Mouse (Mus musculus) G1E (cell line): ENCODE data around the gene Grip1. TPM values are rescaled to one million over a fixed set of nuclear protein-coding genes. Genes with fewer than 3 reads are reported as not detected.

ENCODE experiments used
- ATAC-seq: 2 replicates; pipeline ENCODE4 v1.8.0; 2016; ENCODE audit warnings: mild to moderate bottlenecking; ENCODE audit not compliant: insufficient number of reproducible peaks, poor library complexity, low FRiP score, severe bottlenecking; ENCODE audit errors: extremely low read depth
- DNase-seq: peaks from one replicate; pipeline ENCODE4 v3.0.0; 2012; ENCODE audit warnings: low spot score
- H3K27me3 ChIP-seq: 2 replicates; pipeline ENCODE4 v1.6.1; 2012; ENCODE audit warnings: mild to moderate bottlenecking, low read length, inconsistent platforms; ENCODE audit not compliant: insufficient read depth
- H3K36me3 ChIP-seq: replicated peaks from 2 replicates; pipeline ENCODE3; 2012; ENCODE audit warnings: mild to moderate bottlenecking, inconsistent platforms
- H3K4me1 ChIP-seq: 2 replicates; pipeline ENCODE4 v1.6.1; 2012; ENCODE audit warnings: low read depth, low read length, inconsistent platforms, mixed read lengths; ENCODE audit not compliant: insufficient read depth
- H3K4me3 ChIP-seq: 2 replicates; pipeline ENCODE4 v1.5.1; 2012; ENCODE audit warnings: low read depth, mild to moderate bottlenecking, inconsistent platforms, low read length, moderate library complexity, mixed read lengths
- H3K9me3 ChIP-seq: replicated peaks from 2 replicates; pipeline ENCODE4 v1.6.1; 2012; ENCODE audit warnings: inconsistent platforms
- CTCF ChIP-seq: IDR thresholded peaks from 2 replicates; pipeline ENCODE4 v1.5.1; 2012; ENCODE audit warnings: low read depth, low read length, inconsistent platforms, mixed read lengths
- GATA1 ChIP-seq: IDR thresholded peaks from 2 replicates; pipeline ENCODE4 v1.6.1; 2012; ENCODE audit warnings: borderline replicate concordance, low read length, inconsistent platforms, mixed read lengths
- GATA2 ChIP-seq: IDR thresholded peaks from 2 replicates; pipeline ENCODE4 v1.6.1; 2012; ENCODE audit warnings: low read depth, low read length, inconsistent platforms, borderline replicate concordance
- POLR2AphosphoS5 ChIP-seq: IDR thresholded peaks from 2 replicates; pipeline ENCODE4 v1.6.1; 2012; ENCODE audit warnings: low read depth, low read length, inconsistent platforms; ENCODE audit not compliant: insufficient replicate concordance
- TAL1 ChIP-seq: conservative IDR thresholded peaks from 2 replicates; pipeline ENCODE4 v1.6.1; 2012; ENCODE audit warnings: low read depth, low read length, inconsistent platforms, mixed read lengths
- polyA plus RNA-seq: library from polyadenylated mRNA; stranded (reverse); fragments of >175 nt; gene quantifications from 2 replicates; pipeline ENCODE4 v1.2.3, GENCODE M21; 2012
- total RNA-seq, 2 experiments: library from RNA; stranded (forward) in 1 of 2; stranded (reverse) in 1 of 2; fragments of 200-1000 nt in 1 of 2; fragments of >200 nt in 1 of 2; fragmentation: Nextera tagmentation in 1 of 2; gene quantifications; 2 replicates each; pipeline ENCODE4 v1.2.3; 2014 to 2017

Gene Grip1
- total and polyA plus RNA-seq, 3 experiments = 0.11 TPM; not detected in 2

GRCm38 (mm10) chr10:119608998-119609397 is 155.4 kb downstream of the Grip1 start:
- no peaks in the 10 kb centered on the region for H3K36me3 ChIP-seq
- no peak for DNase-seq
- ATAC-seq = no peak
- H3K4me3 ChIP-seq = no peak overlapping the region
- H3K27me3 ChIP-seq = no peaks in the 10 kb centered on the region
- peaks cover 67% of the 10 kb centered on the region for H3K9me3 ChIP-seq
- TF ChIP-seq GATA2 (no peak), POLR2AphosphoS5 (no peak), TAL1 (no peak), CTCF (no peak), GATA1 (no peak)
- H3K4me1 ChIP-seq = no peaks in the 10 kb centered on the region

GRCm38 (mm10) chr10:119610279-119610895 is 156.8 kb downstream of the Grip1 start:
- TF ChIP-seq TAL1 (no peak), POLR2AphosphoS5 (no peak), GATA2 (no peak), GATA1 (no peak), CTCF (no peak)
- no peaks in the 10 kb centered on the region for H3K27me3 ChIP-seq
- no peak for ATAC-seq
- H3K4me1 ChIP-seq = no peaks in the 10 kb centered on the region
- no peak for DNase-seq
- no peak overlapping the region for H3K4me3 ChIP-seq
- no peaks in the 10 kb centered on the region for H3K36me3 ChIP-seq
- peaks cover 62% of the 10 kb centered on the region for H3K9me3 ChIP-seq

GRCm38 (mm10) chr10:119612034-119612433 is 158.4 kb downstream of the Grip1 start:
- TF ChIP-seq GATA2 = no peak
- no peak for TF ChIP-seq POLR2AphosphoS5
- no peak for TF ChIP-seq GATA1
- no peak for TF ChIP-seq TAL1
- no peak for TF ChIP-seq CTCF
- ATAC-seq (no peak), DNase-seq (no peak)
- H3K9me3 ChIP-seq = peaks cover 58% of the 10 kb centered on the region
- no peaks in the 10 kb centered on the region for H3K36me3 ChIP-seq
- no peak overlapping the region for H3K4me3 ChIP-seq
- H3K27me3 ChIP-seq = no peaks in the 10 kb centered on the region
- H3K4me1 ChIP-seq = no peaks in the 10 kb centered on the region; the same call in 1 of the 2 replicates

DNA sequence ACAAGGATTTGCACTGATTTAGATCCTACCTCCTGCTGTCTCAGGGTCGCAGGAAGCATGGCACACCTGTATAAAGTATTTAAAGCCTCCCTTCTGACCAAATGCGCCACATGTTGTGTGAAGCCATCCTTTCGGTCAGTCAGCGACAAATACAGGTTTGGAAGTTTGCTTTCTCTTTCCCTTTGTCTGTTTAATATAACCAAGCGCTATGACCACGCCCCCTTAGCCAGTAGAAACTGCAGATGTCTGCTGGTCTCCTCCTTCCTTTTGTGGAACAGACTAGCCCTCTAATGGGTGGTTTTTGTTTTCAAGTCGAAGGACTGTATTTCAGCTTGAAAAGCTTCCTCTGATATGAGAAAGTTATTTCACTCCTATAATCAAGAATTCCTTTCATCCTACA is 161.1 kb downstream of the Grip1 start:
- DNase-seq = no peak
- Histone ChIP-seq H3K9me3 (peaks cover 73% of the 10 kb centered on the region), H3K36me3 (no peaks in the 10 kb centered on the region), H3K4me3 (no peak overlapping the region), H3K27me3 (no peaks in the 10 kb centered on the region), H3K4me1 (no peaks in the 10 kb centered on the region; the same call in 1 of the 2 replicates)
- ATAC-seq = no peak
- TF ChIP-seq POLR2AphosphoS5 (no peak), GATA2 (no peak), GATA1 (no peak), CTCF (no peak), TAL1 (no peak)

DNA sequence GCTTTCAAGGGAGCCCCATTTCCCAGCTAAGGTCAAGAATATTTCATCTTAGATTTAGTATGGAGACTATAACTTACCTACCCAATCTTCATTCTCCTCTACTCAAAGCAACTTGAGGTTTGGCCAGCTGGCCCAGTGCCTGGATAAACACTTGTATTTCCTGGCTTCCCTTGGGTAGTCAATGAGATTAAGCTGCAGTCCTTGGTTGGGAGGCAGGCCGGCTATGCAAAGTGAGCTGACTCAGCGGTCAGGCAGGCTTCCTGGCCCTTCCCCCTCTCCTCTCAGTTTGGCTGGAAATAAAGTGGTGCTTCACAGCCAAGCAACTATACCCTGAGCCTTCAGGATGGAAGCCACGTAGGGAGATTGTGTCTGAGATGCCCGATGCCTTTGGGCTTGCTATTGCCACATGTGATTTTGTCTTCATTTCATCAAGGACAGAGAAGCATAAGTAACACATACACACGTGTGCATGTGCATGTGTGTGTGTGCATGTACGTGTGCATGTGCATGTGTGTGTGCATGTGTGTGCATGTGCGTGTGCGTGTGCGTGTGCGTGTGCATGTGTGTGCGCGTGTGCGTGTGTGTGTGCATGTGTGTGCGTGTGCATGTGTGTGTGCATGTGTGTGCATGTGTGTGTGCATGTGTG is 161.7 kb downstream of the Grip1 start:
- Histone ChIP-seq H3K9me3 (peaks cover 73% of the 10 kb centered on the region), H3K27me3 (no peaks in the 10 kb centered on the region), H3K36me3 (no peaks in the 10 kb centered on the region), H3K4me3 (peak overlapping the region; percentile 49; the same call in 1 of the 2 replicates), H3K4me1 (no peaks in the 10 kb centered on the region; the same call in 1 of the 2 replicates)
- DNase-seq (no peak), ATAC-seq (no peak)
- TF ChIP-seq POLR2AphosphoS5 = no peak; the same call in 1 of the 2 replicates
- TF ChIP-seq CTCF = no peak
- no peak for TF ChIP-seq GATA1

DNA sequence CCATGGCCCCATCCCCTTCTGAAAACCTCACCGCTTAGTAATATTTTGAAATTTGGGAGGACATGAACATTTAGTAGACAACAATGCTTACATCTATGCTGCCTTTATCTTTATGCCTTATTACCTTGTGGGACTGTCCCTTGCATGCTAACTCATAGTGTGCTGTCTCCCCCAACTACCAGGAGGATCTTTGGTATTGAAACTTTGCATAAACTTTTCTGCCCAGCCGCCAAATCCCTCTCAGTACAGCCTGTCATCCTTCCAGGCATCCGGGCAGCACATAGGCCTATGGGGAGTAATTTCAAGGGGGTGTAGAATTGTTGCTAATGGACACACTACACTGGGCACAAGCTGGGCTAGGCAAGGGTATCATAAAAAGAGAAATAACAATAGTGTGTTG is 162.4 kb downstream of the Grip1 start:
- H3K4me1 ChIP-seq = no peaks in the 10 kb centered on the region; the same call in 1 of the 2 replicates
- DNase-seq (no peak), ATAC-seq (no peak)
- H3K36me3 ChIP-seq = no peaks in the 10 kb centered on the region
- peaks cover 71% of the 10 kb centered on the region for H3K9me3 ChIP-seq
- H3K4me3 ChIP-seq = no peak overlapping the region
- TF ChIP-seq GATA2 (no peak), POLR2AphosphoS5 (no peak), GATA1 (no peak), CTCF (no peak), TAL1 (no peak)
- H3K27me3 ChIP-seq = no peaks in the 10 kb centered on the region
